Mouse (Mus musculus) heart, adult 9 months (tissue): Measurements from ENCODE around the gene Cyp2c69.
"Not testable (repeated sequence)": the region's sequence is repeated elsewhere in the genome, so short reads cannot be mapped to it uniquely, and the experiment has no call there.

ENCODE experiments used
- DNase-seq, 2 experiments: peaks; one replicate each; pipeline ENCODE4 v3.0.0; 2022; ENCODE audit warnings: low spot score in 2 of 2

The Cyp2c69 gene

DNA sequence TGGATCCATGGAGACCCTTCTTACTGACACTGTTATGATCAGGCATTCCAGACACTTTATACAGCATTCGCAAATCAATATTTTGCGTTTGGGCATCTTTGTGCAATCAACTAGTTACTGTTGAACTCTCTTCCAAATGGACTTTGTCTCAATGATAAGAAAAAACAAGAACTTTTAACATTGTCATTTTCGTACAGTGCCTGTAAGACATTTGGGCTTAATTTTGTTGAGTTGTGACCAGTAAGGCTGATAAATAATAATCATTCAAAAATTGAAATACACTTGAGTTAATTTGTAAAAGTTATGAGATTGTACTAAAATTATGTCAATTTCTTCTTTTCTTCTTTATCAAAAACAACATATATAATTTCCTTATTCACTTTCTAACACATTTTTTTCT lies at the start of gene Cyp2c69:
TSS of gene Cyp2c69 (minus strand) at position 101 of the 400 bp plus-strand sequence.
- DNase-seq: not testable (repeated sequence)

- no peak for DNase-seq
These were observed 48.8 kb upstream of the Cyp2c69 start for GRCm38 (mm10) chr19:39935396-39935795.

DNA sequence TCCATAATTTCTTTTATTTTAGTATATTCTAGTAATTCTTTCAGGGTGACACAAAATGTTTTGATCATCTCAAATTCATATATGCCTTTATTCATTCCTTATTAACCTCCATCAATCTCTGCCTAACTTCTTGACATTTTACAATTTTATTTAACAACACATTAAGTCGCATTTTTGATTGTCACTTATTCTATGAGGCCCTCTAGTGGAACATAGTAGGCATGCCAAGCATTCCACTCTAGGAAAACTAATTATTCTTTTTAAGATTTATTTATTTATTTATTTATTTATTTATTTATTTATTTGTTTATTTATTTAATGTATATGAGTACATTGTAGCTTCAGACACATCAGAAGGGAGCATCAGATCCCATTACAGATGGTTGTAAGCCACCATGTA lies 43.4 kb upstream of the Cyp2c69 start:
- DNase-seq: no peak

GRCm38 (mm10) chr19:39901656-39902055 lies 15.1 kb upstream of the Cyp2c69 start:
- no peak for DNase-seq

DNA sequence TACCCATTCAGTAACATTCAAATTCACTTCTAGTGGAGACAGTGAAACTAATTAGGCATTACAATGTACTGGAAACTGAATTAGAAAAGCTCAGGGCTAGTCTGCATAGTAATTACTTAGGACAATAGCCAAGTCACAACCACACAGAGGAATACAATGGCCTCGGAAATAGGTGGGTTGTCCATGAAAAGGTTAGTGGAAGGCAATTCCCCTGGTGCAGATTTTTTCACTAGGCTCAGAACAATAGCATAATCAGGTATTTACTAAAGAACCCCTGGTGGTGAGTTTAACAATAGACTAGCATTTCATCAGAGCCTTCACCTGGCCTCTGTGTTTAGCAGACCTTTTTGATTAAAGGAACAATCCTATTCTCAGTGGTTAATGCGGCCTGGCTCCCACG lies 3.5 kb upstream of the Cyp2c69 start:
- not testable (repeated sequence) for DNase-seq

DNA sequence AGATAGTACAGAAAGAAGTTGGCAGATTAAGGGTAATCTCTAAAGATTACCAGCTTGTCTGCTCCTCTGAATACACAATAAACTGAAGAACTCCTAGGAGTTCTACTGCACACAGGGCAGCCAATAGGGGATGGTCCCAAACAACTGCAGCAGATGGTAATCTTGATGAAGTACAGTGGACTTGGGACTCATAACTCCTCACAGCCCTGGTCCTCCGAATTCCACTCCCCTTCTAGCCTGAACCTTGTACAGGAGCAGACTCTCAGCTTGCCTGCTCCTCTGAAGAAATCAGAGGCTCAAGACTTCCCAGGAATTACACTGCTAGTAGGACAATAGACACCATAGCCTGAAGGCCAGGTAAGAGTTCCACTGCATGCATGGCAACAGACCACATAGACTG lies 20.5 kb downstream of the Cyp2c69 start:
- DNase-seq: no peak

DNA sequence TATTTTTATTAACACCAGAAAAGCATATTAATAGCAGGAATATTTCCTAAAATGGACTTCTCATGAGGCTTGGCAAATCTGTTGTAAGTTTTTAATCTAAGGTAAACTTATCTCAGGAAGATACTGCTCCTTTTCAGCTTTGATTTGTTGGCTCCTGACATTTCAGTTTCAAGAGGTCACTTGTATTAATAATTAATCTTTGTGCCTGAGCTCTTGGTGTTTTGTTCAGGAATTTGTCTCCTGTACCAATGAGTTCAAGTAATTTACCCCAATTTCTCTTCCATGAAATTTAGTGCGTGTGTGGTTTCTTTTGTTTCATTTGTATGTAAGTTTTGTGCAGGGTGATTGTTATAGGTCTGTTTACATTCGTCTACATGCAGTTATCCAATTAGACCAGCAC lies 65.7 kb downstream of the Cyp2c69 start:
- not testable (repeated sequence) for DNase-seq

- DNase-seq: not testable (repeated sequence)
These were observed 70.2 kb downstream of the Cyp2c69 start for GRCm38 (mm10) chr19:39816400-39816799.

DNA sequence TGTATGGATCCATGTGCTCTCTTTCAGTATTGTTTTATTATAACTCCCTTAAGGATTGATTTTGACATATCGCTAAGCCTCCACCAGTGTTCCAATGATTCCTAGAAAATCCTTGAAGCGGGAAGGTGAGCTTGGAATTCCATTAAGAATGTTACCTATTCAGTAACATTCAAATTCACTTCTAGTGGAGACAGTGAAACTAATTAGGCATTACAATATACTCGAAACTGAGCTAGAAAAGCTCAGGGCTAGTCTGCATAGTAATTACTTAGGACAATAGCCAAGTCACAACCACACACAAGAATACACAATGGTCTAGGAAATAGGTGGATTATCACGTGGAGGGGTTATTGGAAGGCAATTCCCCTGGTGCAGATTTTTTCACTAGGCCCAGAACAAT lies 70.6 kb downstream of the Cyp2c69 start:
- DNase-seq: not testable (repeated sequence)

DNA sequence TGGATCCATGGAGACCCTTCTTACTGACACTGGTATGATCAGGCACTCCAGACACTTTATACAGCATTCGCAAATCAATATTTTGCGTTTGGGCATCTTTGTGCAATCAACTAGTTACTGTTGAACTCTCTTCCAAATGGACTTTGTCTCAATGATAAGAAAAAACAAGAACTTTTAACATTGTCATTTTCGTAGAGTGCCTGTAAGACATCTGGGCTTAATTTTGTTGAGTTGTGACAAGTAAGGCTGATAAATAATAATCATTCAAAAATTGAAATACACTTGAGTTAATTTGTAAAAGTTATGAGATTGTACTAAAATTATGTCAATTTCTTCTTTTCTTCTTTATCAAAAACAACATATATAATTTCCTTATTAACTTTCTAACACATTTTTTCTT lies 73.9 kb downstream of the Cyp2c69 start, which contains the start of gene Cyp2c40:
TSS of gene Cyp2c40 (minus strand) at position 101 of the 400 bp plus-strand sequence.
- DNase-seq: not testable (repeated sequence)
